Mouse (Mus musculus) CH12.LX (cell line): ENCODE results near the gene Zfp688. TPM values are rescaled to one million over a fixed set of nuclear protein-coding genes. Genes with fewer than 3 reads are reported as not detected.
A peak's percentile ranks its signal among the peaks of the same experiment; 100 is the strongest.

Experiments
- DNase-seq: peaks from one replicate; pipeline ENCODE4 v3.0.0-alpha.2; 2013; ENCODE audit errors: extremely low read depth
- H3K27ac ChIP-seq: 2 replicates; pipeline ENCODE4 v1.5.1; 2012; ENCODE audit warnings: low read depth, mild to moderate bottlenecking, control low read depth, moderate library complexity; ENCODE audit not compliant: insufficient read depth
- H3K27me3 ChIP-seq: replicated peaks from 2 replicates; pipeline ENCODE3; 2012; ENCODE audit warnings: inconsistent platforms
- H3K36me3 ChIP-seq, 2 experiments: replicated peaks in 1 of 2; 2 replicates each; pipeline versions ENCODE3 to v1.6.1; 2012; ENCODE audit warnings: inconsistent platforms in 1 of 2, low read length in 1 of 2, mild to moderate bottlenecking in 1 of 2, mixed read lengths in 1 of 2, moderate library complexity in 1 of 2; ENCODE audit not compliant: control insufficient read depth in 1 of 2, insufficient read depth in 1 of 2
- H3K4me1 ChIP-seq, 2 experiments: 2 replicates each; pipeline ENCODE4 v1.6.1; 2012; ENCODE audit warnings: inconsistent platforms in 1 of 2, moderate library complexity in 1 of 2; ENCODE audit not compliant: insufficient read depth in 2 of 2, control insufficient read depth in 1 of 2
- H3K4me2 ChIP-seq: 2 replicates; pipeline ENCODE4 v1.6.1; 2012; ENCODE audit warnings: low read depth, mild to moderate bottlenecking, control low read depth; ENCODE audit not compliant: poor library complexity, insufficient read depth, severe bottlenecking
- H3K4me3 ChIP-seq, 3 experiments: fragments of 150-350 bp in 1 of 3; sonication (generic) in 1 of 3; replicated peaks in 1 of 3; 2 replicates each; pipeline versions ENCODE3 to v1.5.1; 2011 to 2012; ENCODE audit warnings: low read depth in 2 of 3, low read length in 2 of 3, mild to moderate bottlenecking in 2 of 3, moderate library complexity in 2 of 3, control low read depth in 1 of 3, improper control_type of control experiment in 1 of 3, inconsistent platforms in 1 of 3, mixed read lengths in 1 of 3; ENCODE audit not compliant: poor library complexity in 1 of 3
- H3K79me2 ChIP-seq: replicated peaks from 2 replicates; pipeline ENCODE4 v1.6.1; 2012; ENCODE audit warnings: mild to moderate bottlenecking, moderate library complexity; ENCODE audit not compliant: control insufficient read depth, poor library complexity, insufficient read depth, severe bottlenecking; ENCODE audit errors: extremely low read depth
- H3K9ac ChIP-seq: 2 replicates; pipeline ENCODE4 v1.6.1; 2012; ENCODE audit warnings: low read depth, mild to moderate bottlenecking, control low read depth, moderate library complexity; ENCODE audit not compliant: insufficient read depth
- H3K9me3 ChIP-seq: replicated peaks from 2 replicates; pipeline ENCODE3; 2012; ENCODE audit warnings: low read length, inconsistent platforms, mixed read lengths
- BHLHE40 ChIP-seq: IDR thresholded peaks from 2 replicates; pipeline ENCODE4 v1.6.1; 2011; ENCODE audit warnings: mild to moderate bottlenecking, low read depth, low read length, improper control_type of control experiment
- CHD1 ChIP-seq: IDR thresholded peaks from 2 replicates; pipeline ENCODE4 v1.6.1; 2012; ENCODE audit warnings: low read depth, low read length, improper control_type of control experiment, inconsistent platforms
- CHD2 ChIP-seq: IDR thresholded peaks from 2 replicates; pipeline ENCODE4 v1.6.1; 2011; ENCODE audit warnings: low read length, improper control_type of control experiment
- CTCF ChIP-seq, 2 experiments: IDR thresholded peaks in 1 of 2; conservative IDR thresholded peaks in 1 of 2; 2 replicates each; pipeline ENCODE4 v1.5.1; 2011 to 2012; ENCODE audit warnings: low read depth in 2 of 2, low read length in 2 of 2, improper control_type of control experiment in 1 of 2, inconsistent platforms in 1 of 2, mild to moderate bottlenecking in 1 of 2, moderate library complexity in 1 of 2
- E2F4 ChIP-seq: IDR thresholded peaks from 2 replicates; pipeline ENCODE4 v1.6.1; 2011; ENCODE audit warnings: low read depth, low read length, improper control_type of control experiment; ENCODE audit not compliant: insufficient replicate concordance
- ELF1 ChIP-seq: IDR thresholded peaks from 2 replicates; pipeline ENCODE4 v1.6.1; 2014; ENCODE audit warnings: low read depth, mild to moderate bottlenecking, inconsistent platforms, low read length, improper control_type of control experiment
- EP300 ChIP-seq: IDR thresholded peaks from 2 replicates; pipeline ENCODE4 v1.6.1; 2011; ENCODE audit warnings: low read length, improper control_type of control experiment
- ETS1 ChIP-seq: conservative IDR thresholded peaks from 2 replicates; pipeline ENCODE4 v1.6.1; 2012; ENCODE audit warnings: low read depth, mild to moderate bottlenecking, inconsistent platforms, low read length, improper control_type of control experiment, moderate library complexity
- GABPA ChIP-seq: IDR thresholded peaks from 2 replicates; pipeline ENCODE4 v1.6.1; 2012; ENCODE audit warnings: low read depth, low read length, improper control_type of control experiment, inconsistent platforms; ENCODE audit not compliant: insufficient replicate concordance
- HCFC1 ChIP-seq: IDR thresholded peaks from 2 replicates; pipeline ENCODE4 v1.6.1; 2012; ENCODE audit warnings: low read depth, mild to moderate bottlenecking, inconsistent platforms, low read length, improper control_type of control experiment
- IRF4 ChIP-seq: IDR thresholded peaks from 2 replicates; pipeline ENCODE4 v1.6.1; 2014; ENCODE audit warnings: low read depth, mild to moderate bottlenecking, inconsistent platforms, low read length, improper control_type of control experiment
- JUN ChIP-seq: IDR thresholded peaks from 2 replicates; pipeline ENCODE4 v1.6.1; 2011; ENCODE audit warnings: low read depth, mild to moderate bottlenecking, low read length, improper control_type of control experiment, moderate library complexity; ENCODE audit not compliant: insufficient read depth
- JUND ChIP-seq: conservative IDR thresholded peaks from 2 replicates; pipeline ENCODE4 v1.6.1; 2011; ENCODE audit warnings: low read depth, low read length, improper control_type of control experiment
- KAT2A ChIP-seq: IDR thresholded peaks from 2 replicates; pipeline ENCODE4 v1.6.1; 2012; ENCODE audit warnings: low read length, improper control_type of control experiment, inconsistent platforms; ENCODE audit not compliant: insufficient replicate concordance
- MAFK ChIP-seq: IDR thresholded peaks from 2 replicates; pipeline ENCODE4 v1.6.1; 2011; ENCODE audit warnings: low read length, improper control_type of control experiment; ENCODE audit not compliant: insufficient replicate concordance
- MAX ChIP-seq: IDR thresholded peaks from 2 replicates; pipeline ENCODE4 v1.6.1; 2011; ENCODE audit warnings: low read length, improper control_type of control experiment
- MAZ ChIP-seq: IDR thresholded peaks from 2 replicates; pipeline ENCODE4 v1.6.1; 2012; ENCODE audit warnings: low read depth, mild to moderate bottlenecking, inconsistent platforms, low read length, improper control_type of control experiment, moderate library complexity
- MEF2A ChIP-seq: IDR thresholded peaks from 2 replicates; pipeline ENCODE4 v1.6.1; 2014; ENCODE audit warnings: low read depth, mild to moderate bottlenecking, inconsistent platforms, low read length, improper control_type of control experiment, borderline replicate concordance
- MXI1 ChIP-seq: IDR thresholded peaks from 2 replicates; pipeline ENCODE4 v1.6.1; 2011; ENCODE audit warnings: mild to moderate bottlenecking, low read depth, low read length, improper control_type of control experiment
- MYC ChIP-seq: IDR thresholded peaks from 2 replicates; pipeline ENCODE4 v1.6.1; 2011; ENCODE audit warnings: low read depth, mild to moderate bottlenecking, improper control_type of control experiment, low read length
- NELFE ChIP-seq: IDR thresholded peaks from 2 replicates; pipeline ENCODE4 v1.6.1; 2011; ENCODE audit warnings: low read depth, low read length, improper control_type of control experiment
- NRF1 ChIP-seq: IDR thresholded peaks from 2 replicates; pipeline ENCODE4 v1.6.1; 2014; ENCODE audit warnings: low read depth, mild to moderate bottlenecking, inconsistent platforms, low read length, improper control_type of control experiment, moderate library complexity
- PAX5 ChIP-seq: IDR thresholded peaks from 2 replicates; pipeline ENCODE4 v1.6.1; 2012; ENCODE audit warnings: low read length, inconsistent platforms, mixed read lengths
- POLR2A ChIP-seq: IDR thresholded peaks from 2 replicates; pipeline ENCODE4 v1.6.1; 2011; ENCODE audit warnings: low read depth, mild to moderate bottlenecking, improper control_type of control experiment, low read length
- POLR2AphosphoS2 ChIP-seq: IDR thresholded peaks from 2 replicates; pipeline ENCODE4 v1.6.1; 2011; ENCODE audit warnings: low read depth, low read length, improper control_type of control experiment
- RAD21 ChIP-seq: IDR thresholded peaks from 2 replicates; pipeline ENCODE4 v1.6.1; 2011; ENCODE audit warnings: low read depth, mild to moderate bottlenecking, low read length, improper control_type of control experiment, moderate library complexity
- RCOR1 ChIP-seq: conservative IDR thresholded peaks from 2 replicates; pipeline ENCODE4 v1.6.1; 2012; ENCODE audit warnings: low read depth, mild to moderate bottlenecking, inconsistent platforms, low read length, improper control_type of control experiment
- SIN3A ChIP-seq: IDR thresholded peaks from 2 replicates; pipeline ENCODE4 v1.6.1; 2012; ENCODE audit warnings: low read length, improper control_type of control experiment, inconsistent platforms
- SMC3 ChIP-seq: IDR thresholded peaks from 2 replicates; pipeline ENCODE4 v1.6.1; 2011; ENCODE audit warnings: low read depth, low read length, improper control_type of control experiment
- TBP ChIP-seq: conservative IDR thresholded peaks from 2 replicates; pipeline ENCODE4 v1.6.1; 2011; ENCODE audit warnings: low read depth, low read length, improper control_type of control experiment
- TCF12 ChIP-seq: IDR thresholded peaks from 2 replicates; pipeline ENCODE4 v1.6.1; 2014; ENCODE audit warnings: low read depth, mild to moderate bottlenecking, inconsistent platforms, low read length, improper control_type of control experiment
- UBTF ChIP-seq: IDR thresholded peaks from 2 replicates; pipeline ENCODE4 v1.6.1; 2012; ENCODE audit warnings: low read depth, mild to moderate bottlenecking, inconsistent platforms, low read length, improper control_type of control experiment, moderate library complexity
- USF1 ChIP-seq: IDR thresholded peaks from 2 replicates; pipeline ENCODE4 v1.6.1; 2014; ENCODE audit warnings: low read depth, mild to moderate bottlenecking, inconsistent platforms, low read length, improper control_type of control experiment
- USF2 ChIP-seq: conservative IDR thresholded peaks from 2 replicates; pipeline ENCODE4 v1.6.1; 2011; ENCODE audit warnings: low read depth, low read length, improper control_type of control experiment
- ZC3H11A ChIP-seq: IDR thresholded peaks from 2 replicates; pipeline ENCODE4 v1.6.1; 2012; ENCODE audit warnings: low read depth, mild to moderate bottlenecking, inconsistent platforms, low read length, improper control_type of control experiment
- ZKSCAN1 ChIP-seq: IDR thresholded peaks from 2 replicates; pipeline ENCODE4 v1.6.1; 2012; ENCODE audit warnings: low read depth, inconsistent platforms, low read length, improper control_type of control experiment, borderline replicate concordance
- ZMIZ1 ChIP-seq: IDR thresholded peaks from 2 replicates; pipeline ENCODE4 v1.6.1; 2012; ENCODE audit warnings: low read depth, mild to moderate bottlenecking, inconsistent platforms, low read length, improper control_type of control experiment
- ZNF384 ChIP-seq: IDR thresholded peaks from 2 replicates; pipeline ENCODE4 v1.6.1; 2012; ENCODE audit warnings: low read depth, low read length, improper control_type of control experiment, inconsistent platforms
- dilution Hi-C: fragments of 300-500 bp; cut with MboI; formaldehyde crosslinking; loops from 2 replicates; pipeline ENCODE4 v1.14.3; 2020; ENCODE audit warnings: low sequenced_read_pairs; ENCODE audit not compliant: extremely low pct_unique_long_range_greater_than_20kb, extremely low pct_ligation_motif_present
- in situ Hi-C: fragments of 300-500 bp; cut with MboI; formaldehyde crosslinking; loops from 3 replicates; pipeline ENCODE4 v1.14.3; 2019; ENCODE audit warnings: low sequenced_read_pairs, low pct_ligation_motif_present, low pct_unique_long_range_greater_than_20kb, mixed read lengths
- polyA plus RNA-seq: library from polyadenylated mRNA; unstranded; fragments of >175 nt; gene quantifications from 2 replicates; pipeline ENCODE4 v1.2.1, GENCODE M21; 2012; ENCODE audit warnings: low read depth; ENCODE audit not compliant: insufficient read length
- total RNA-seq, 2 experiments: library from RNA; depleted of rRNA; stranded (reverse); fragments of 300-350 nt in 1 of 2; fragments of >200 nt in 1 of 2; gene quantifications; 2 replicates each; pipeline ENCODE4 v1.2.3; 2012 to 2014

Gene Zfp688
- total and polyA plus RNA-seq, 3 experiments, result 12.4 to 21.3 (median 18.7) TPM

GRCm38 (mm10) chr7:127393157-127393943, 28.5 kb downstream of the Zfp688 start, which contains the start of gene E430018J23Rik:
Gene E430018J23Rik, minus strand, starts transcription at chr7:127393629.
- Histone ChIP-seq H3K4me2 (peak within 1 kb of the TSS; percentile 60), H3K4me1 (peaks cover 8 to 14% of the 10 kb centered on the region in 2 experiments; a peak in 3 of 4 replicates), H3K27me3 (no peaks in the 10 kb centered on the region), H3K9me3 (peaks cover 3% of the 10 kb centered on the region), H3K79me2 (no peaks in the 10 kb centered on the region), H3K4me3 (peak within 1 kb of the TSS; percentile 77 to 87 (median 81)), H3K36me3 (peaks cover 8 to 14% of the 10 kb centered on the region in 2 experiments), H3K27ac (peak within 1 kb of the TSS; percentile 41; the same call in 1 of the 2 replicates), H3K9ac (peak within 1 kb of the TSS; percentile 93)
- dilution Hi-C loops, result no loop called here
- peak; percentile 100 for DNase-seq
- in situ Hi-C loops, result no loop called here
- TF ChIP-seq ZNF384 (no peak), JUN (no peak), ZKSCAN1 (no peak), PAX5 (no peak), CHD2 (peak; percentile 4; the same call in 1 of the 2 replicates), TCF12 (no peak), SIN3A (peak; percentile 65; the same call in 1 of the 2 replicates), MAZ (peak; percentile 63; the same call in 1 of the 2 replicates), USF2 (no peak), USF1 (no peak), NRF1 (peak; percentile 68), GABPA (no peak; the same call in 1 of the 2 replicates), ZMIZ1 (peak; percentile 63), JUND (no peak; the same call in 1 of the 2 replicates), MAFK (no peak), MAX (peak; percentile 51; the same call in 1 of the 2 replicates), EP300 (no peak), ELF1 (peak; percentile 91), ZC3H11A (no peak), POLR2AphosphoS2 (no peak; the same call in 1 of the 2 replicates), MXI1 (peak; percentile 53; the same call in 1 of the 2 replicates), CHD1 (no peak), RAD21 (no peak), CTCF (conservative IDR thresholded peaks at IDR 0.05 in 1 of 2, IDR thresholded peaks at IDR 0.05 in 1 of 2; ENCODE audit: low read depth in 2 of 2, low read length in 2 of 2) (no peak), NELFE (peak; percentile 88), ETS1 (no peak), RCOR1 (no peak; the same call in 1 of the 2 replicates), TBP (peak; percentile 76), UBTF (0 out of 2 replicates have a peak, but pooled peaks have one; percentile 71), HCFC1 (peak; percentile 89), MYC (peak; percentile 50), E2F4 (no peak), BHLHE40 (0 out of 2 replicates have a peak, but pooled peaks have one; percentile 7), IRF4 (no peak), MEF2A (no peak), KAT2A (peak; percentile 77; the same call in 1 of the 2 replicates), POLR2A (peak; percentile 79), SMC3 (no peak)
